Mouse (Mus musculus) erythroblast, embryonic 14.5 days (primary cell): Measurements from ENCODE around the gene Sacm1l.

Experiments used
- GATA1 ChIP-seq: IDR thresholded peaks from 2 replicates; pipeline ENCODE4 v1.6.1; 2012; ENCODE audit warnings: low read length, inconsistent platforms, mixed read lengths
- TAL1 ChIP-seq: IDR thresholded peaks from 3 replicates; pipeline ENCODE4 v1.6.1; 2012; ENCODE audit warnings: low read length, inconsistent platforms, mixed read lengths

DNA sequence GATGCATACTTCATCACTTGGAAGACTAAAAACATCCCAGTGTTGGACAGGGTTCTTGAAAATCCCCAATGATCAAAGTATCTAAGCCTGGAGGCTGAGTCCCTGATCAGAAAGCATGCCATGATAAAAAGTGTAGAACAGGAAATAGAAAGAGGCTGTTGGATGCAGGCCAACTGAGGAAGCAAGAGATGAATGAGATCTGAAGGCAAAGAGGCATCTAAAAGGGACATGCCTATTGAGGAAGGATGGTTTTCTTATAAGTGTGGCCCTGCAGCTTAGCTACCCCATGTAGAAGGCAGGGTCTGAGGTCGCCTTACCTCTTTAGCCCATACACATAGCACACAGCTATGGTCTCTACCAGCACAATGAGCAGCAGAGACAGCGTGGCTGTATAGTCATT lies 67.4 kb downstream of the Sacm1l start:
- no peak for TF ChIP-seq TAL1
- TF ChIP-seq GATA1 = no peak
